Mouse (Mus musculus): ENCODE measurements around the gene Ankrd11.
"Not testable (repeated sequence)": the region's sequence is repeated elsewhere in the genome, so short reads cannot be mapped to it uniquely, and the experiment has no call there.

Ankrd11 gene

GRCm38 (mm10) chr8:123042158-123042973 lies at the start of gene Ankrd11:
Gene Ankrd11, minus strand, starts transcription at chr8:123042277.
- DNase-seq (ENCODE audit: low read depth) = peak; percentile 100

- no peak for DNase-seq (ENCODE audit: low read depth)
Observed at GRCm38 (mm10) chr8:123087289-123087688, 45.2 kb upstream of the Ankrd11 start.

GRCm38 (mm10) chr8:123083610-123084009 lies 41.5 kb upstream of the Ankrd11 start:
- no peak for DNase-seq (ENCODE audit: low read depth)

- no peak for DNase-seq (ENCODE audit: low read depth)
Observed at GRCm38 (mm10) chr8:123082993-123083392, 40.9 kb upstream of the Ankrd11 start.

- DNase-seq (ENCODE audit: low read depth) = no peak
Observed at GRCm38 (mm10) chr8:123077213-123077612, 35.1 kb upstream of the Ankrd11 start.

- DNase-seq (ENCODE audit: low read depth) = no peak
Observed at GRCm38 (mm10) chr8:123071176-123071575, 29.1 kb upstream of the Ankrd11 start.

- DNase-seq (ENCODE audit: low read depth) = no peak
Observed at GRCm38 (mm10) chr8:123066101-123066683, 24.1 kb upstream of the Ankrd11 start.

GRCm38 (mm10) chr8:123065214-123066100 lies 23.4 kb upstream of the Ankrd11 start:
- peak; percentile 97 for DNase-seq (ENCODE audit: low read depth)

- no peak for DNase-seq (ENCODE audit: low read depth)
Observed at GRCm38 (mm10) chr8:123064809-123065213, 22.7 kb upstream of the Ankrd11 start.

GRCm38 (mm10) chr8:123064072-123064471 lies 22.0 kb upstream of the Ankrd11 start:
- DNase-seq (ENCODE audit: low read depth) = no peak

- DNase-seq (ENCODE audit: low read depth) = no peak
Observed at GRCm38 (mm10) chr8:123062721-123063120, 20.6 kb upstream of the Ankrd11 start, which contains the start of gene Spg7. Gene Spg7, plus strand, starts transcription at chr8:123062942.

GRCm38 (mm10) chr8:123051458-123051857 lies 9.4 kb upstream of the Ankrd11 start:
- peak; percentile 55 for DNase-seq (ENCODE audit: low read depth)

- DNase-seq (ENCODE audit: low read depth) = no peak
Observed at GRCm38 (mm10) chr8:123048402-123048801, 6.3 kb upstream of the Ankrd11 start.

GRCm38 (mm10) chr8:123047827-123048226 lies 5.8 kb upstream of the Ankrd11 start:
- DNase-seq (ENCODE audit: low read depth) = no peak

GRCm38 (mm10) chr8:123046706-123047105 lies 4.6 kb upstream of the Ankrd11 start:
- DNase-seq (ENCODE audit: low read depth) = no peak

GRCm38 (mm10) chr8:123044743-123045425 lies 2.8 kb upstream of the Ankrd11 start:
- not testable (repeated sequence) for DNase-seq (ENCODE audit: low read depth)

- no peak for DNase-seq (ENCODE audit: low read depth)
Observed at GRCm38 (mm10) chr8:123043941-123044340, 1.9 kb upstream of the Ankrd11 start.

- DNase-seq (ENCODE audit: low read depth) = no peak
Observed at GRCm38 (mm10) chr8:123042974-123043625, 1.0 kb upstream of the Ankrd11 start.

GRCm38 (mm10) chr8:123041774-123042105 lies 337 bp downstream of the Ankrd11 start:
- no peak for DNase-seq (ENCODE audit: low read depth)

- peak; percentile 90 for DNase-seq (ENCODE audit: low read depth)
Observed at GRCm38 (mm10) chr8:123041008-123041773, 886 bp downstream of the Ankrd11 start.

Data from naive thymus-derived CD4-positive, alpha-beta T cell, adult 2 months (primary cell).